Mouse (Mus musculus): ENCODE measurements at regions not wholly inside any gene's neighbourhood (a gene's known extent, or its start where the extent isn't known, plus 50 kb on each side); places are given as distances from the start of the nearest gene placed in this dataset.

DNA sequence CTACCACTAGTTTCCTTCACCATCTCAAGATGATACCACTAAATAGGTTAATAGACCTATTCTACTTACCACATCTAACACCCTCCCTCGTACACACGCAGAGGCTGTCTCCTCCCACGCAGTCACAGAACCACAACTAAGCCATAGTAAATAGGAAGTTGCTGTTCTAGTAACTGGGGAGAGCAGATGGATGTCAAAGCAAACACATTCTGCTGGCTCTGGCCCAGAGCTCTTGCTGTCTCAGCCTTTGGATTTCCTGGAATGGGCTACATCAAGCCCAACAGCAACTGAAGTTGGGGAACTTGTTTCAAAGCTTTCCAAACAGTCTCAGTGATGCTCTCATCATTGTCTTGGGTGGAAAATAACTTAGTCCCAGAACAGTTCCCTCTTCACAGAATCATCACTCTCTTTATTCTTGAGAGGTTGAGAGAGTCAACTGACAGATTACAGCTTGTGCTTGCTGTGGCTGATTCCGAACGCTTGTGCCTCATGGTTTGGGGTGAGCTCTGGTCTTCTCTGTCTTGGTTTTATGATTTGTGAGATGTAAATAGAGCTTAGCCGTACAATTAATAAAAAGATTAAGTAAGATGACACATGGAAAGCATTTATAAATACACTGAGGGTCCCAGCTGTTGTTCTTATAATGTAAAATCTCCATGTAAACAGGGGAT, 538.5 kb upstream of the Klf4 start:
- DNase-seq (ENCODE audit: low spot score in 2 of 2), result peak; percentile 49 to 65

DNA sequence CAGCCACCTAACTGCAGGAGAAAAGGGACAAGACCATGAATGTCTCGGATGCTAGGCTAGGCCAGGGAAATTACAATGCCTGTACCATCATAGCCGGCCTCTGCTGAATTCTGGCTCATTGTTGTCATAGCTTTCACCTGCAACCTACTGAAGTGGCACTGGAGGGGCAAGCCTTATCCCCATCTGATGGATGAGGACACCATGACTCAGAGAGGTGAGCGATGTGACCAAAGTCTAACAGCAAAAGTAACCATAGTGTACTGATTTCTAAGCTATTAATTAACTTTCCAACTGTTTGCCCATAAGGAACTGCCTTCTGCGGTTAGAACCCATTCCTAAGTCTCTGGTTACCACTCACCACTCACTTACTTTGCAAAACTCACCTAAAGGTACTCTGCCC, 536.6 kb upstream of the Klf4 start:
- DNase-seq (ENCODE audit: low spot score in 2 of 2), result no peak

GRCm38 (mm10) chr4:56064657-56065056, 532.4 kb upstream of the Klf4 start:
- DNase-seq (ENCODE audit: low spot score in 2 of 2), result no peak

DNA sequence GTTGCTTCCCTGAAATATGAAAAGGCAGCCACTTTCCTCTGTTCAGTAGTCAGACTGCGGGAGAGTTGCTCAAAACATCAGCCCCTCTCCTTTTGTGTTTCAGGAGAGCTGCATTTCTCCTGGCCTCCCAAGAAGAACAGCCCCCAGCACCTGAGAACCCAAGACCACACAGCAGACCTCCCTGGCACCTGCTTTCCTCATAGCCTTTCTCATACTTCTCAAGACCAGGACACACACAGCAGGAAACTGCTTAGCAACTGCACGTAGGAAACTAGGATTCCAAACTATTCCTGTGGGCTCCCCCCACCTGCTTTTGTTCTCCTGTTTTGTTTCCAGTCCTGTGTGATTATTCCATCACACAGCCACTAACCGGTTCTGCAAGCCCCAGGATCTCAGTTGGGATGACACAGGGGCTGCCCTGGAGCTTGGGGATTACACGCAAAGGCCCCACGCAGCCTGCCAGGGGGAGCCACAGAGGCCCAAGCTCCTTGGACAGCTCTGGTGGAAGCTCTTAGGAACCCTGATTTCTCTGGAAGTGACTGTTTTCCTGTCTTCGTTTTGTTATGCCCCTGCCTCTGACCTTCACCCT, 519.6 kb upstream of the Klf4 start:
- DNase-seq (ENCODE audit: low spot score in 2 of 2), result no peak

DNA sequence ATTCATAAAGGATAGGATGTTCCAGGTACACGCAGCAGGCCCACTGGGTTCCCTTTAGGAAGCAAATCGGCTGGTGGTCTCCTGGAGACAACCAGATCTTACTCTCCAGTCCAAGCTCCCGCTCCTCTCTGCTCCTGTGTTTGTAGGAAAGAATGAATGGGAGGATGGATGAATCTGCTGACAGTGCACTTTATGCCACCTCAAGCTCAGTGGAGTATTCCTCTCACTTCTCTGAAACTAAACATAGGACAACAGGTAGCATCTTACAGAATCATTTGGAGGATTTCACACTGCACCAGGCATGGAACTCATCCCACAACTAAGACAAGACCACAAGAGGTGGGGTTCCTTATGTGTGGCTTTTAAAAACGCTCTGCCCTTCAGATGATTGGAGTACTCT, 507.1 kb upstream of the Klf4 start:
- no peak for DNase-seq (ENCODE audit: low spot score in 2 of 2)

DNA sequence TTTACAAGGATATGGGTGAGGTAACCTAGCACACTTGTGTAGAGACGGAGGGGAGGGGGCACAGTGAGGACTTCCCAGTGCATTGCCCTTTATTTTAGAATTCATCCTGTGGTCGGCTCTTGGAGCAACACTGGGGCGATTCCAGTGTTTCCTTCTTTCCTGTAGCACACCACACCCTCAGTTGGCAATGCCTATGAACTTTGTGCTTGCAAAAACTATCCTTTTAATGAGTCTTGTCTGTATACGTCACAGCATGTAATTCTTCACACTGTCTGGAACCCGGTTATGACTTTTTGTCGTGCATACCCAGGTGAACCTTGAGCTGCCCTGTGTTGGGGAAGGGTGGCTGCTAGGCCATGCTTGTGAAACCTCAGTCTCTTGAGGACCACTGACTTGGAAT, 504.1 kb upstream of the Klf4 start:
- DNase-seq (ENCODE audit: low spot score in 2 of 2), result no peak

GRCm38 (mm10) chr4:56035543-56035942, 503.3 kb upstream of the Klf4 start:
- DNase-seq (ENCODE audit: low spot score in 2 of 2), result no peak

GRCm38 (mm10) chr4:56028441-56028840, 496.2 kb upstream of the Klf4 start:
- no peak for DNase-seq (ENCODE audit: low spot score in 2 of 2)

GRCm38 (mm10) chr4:56027258-56027657, 495.0 kb upstream of the Klf4 start:
- DNase-seq (ENCODE audit: low spot score in 2 of 2), result no peak

DNA sequence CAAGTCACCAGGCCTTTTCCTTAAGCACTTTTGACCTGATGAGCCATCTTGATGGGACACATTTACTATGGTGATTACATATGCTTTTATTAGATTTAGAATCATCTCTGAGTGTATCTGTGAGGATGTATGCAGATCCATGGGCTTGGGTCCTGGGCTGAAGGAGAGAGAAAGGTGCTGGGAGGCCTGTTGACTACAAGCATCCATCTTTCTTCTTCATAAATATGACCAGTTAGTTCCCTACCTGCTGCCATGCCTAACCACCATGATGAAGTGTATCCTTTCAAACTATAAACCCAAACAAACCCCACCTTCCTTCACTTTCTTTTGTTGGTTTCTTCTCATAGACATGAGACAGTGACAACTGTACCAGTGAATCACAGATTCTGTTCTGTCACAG, 492.2 kb upstream of the Klf4 start:
- no peak for DNase-seq (ENCODE audit: low spot score in 2 of 2)

GRCm38 (mm10) chr4:56018212-56018611, 485.9 kb upstream of the Klf4 start:
- DNase-seq (ENCODE audit: low spot score in 2 of 2), result no peak

DNA sequence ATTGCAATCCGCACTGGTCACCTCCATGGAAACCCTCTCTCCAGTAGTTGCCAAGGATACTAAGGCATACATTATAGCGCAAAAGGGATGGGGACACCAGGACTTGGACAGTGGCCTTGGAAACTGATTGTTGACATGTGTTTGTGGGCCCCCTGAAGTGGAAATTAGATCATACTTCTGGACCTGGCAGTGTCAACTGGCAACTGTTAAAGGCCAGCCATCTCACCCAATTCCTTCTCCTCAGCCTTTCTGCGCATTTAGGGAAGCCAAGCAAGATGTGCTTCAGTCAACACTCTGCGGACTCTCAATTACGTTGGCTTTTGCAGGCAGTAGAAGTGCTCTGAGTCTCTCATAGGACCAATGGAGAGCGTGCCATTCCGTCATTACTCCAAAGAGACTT, 483.2 kb upstream of the Klf4 start:
- peak in 1 of 2 experiments; percentile 25 for DNase-seq (ENCODE audit: low spot score in 2 of 2)

- DNase-seq (ENCODE audit: low spot score in 2 of 2), result no peak
Measured at GRCm38 (mm10) chr4:56008287-56008686, 476.0 kb upstream of the Klf4 start.

GRCm38 (mm10) chr4:56004227-56004626, 472.0 kb upstream of the Klf4 start:
- DNase-seq (ENCODE audit: low spot score in 2 of 2), result no peak

DNA sequence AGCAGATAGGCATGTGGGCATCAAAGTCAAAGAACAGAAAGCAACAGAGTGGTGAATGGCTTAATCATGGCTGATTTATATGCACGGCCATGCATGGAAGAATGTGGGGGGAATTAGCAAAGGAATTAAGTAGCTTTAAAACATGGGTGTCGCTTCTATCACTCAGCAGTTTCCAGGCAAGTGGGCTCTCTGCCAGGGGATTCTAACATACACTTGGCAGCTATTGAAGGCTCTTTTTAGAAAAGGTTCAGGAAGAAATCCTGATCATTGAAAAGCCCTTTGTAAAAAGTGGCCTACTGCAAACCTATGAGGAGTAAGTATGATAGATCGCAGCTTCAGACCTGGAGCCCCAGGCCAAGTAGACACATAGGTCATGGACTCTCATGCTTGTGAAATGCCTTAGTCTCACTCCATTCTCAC, 469.1 kb upstream of the Klf4 start:
- peak; percentile 60 to 69 for DNase-seq (ENCODE audit: low spot score in 2 of 2)

- no peak for DNase-seq (ENCODE audit: low spot score in 2 of 2)
Measured at GRCm38 (mm10) chr4:55984026-55984425, 451.8 kb upstream of the Klf4 start.

DNA sequence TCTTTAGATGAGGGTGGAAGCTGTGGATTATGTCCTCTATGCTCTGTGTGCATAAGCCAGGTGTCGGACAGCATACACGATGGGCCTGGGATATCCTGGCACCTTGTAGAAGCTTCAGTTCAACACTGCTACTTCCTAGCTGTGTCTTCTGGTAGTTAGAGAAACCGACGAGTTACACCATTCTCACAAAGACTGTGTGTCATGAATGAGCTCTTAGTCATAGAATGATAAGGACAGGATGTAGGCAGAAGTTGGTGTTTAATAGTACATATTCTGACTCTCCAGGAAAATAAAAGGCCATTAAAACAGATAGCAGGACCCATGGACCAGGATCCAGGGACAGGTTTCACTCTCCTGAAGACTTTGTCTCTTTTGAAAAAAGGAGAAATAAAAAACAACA, 446.3 kb upstream of the Klf4 start:
- no peak for DNase-seq (ENCODE audit: low spot score in 2 of 2)

- no peak for DNase-seq (ENCODE audit: low spot score in 2 of 2)
Measured at GRCm38 (mm10) chr4:55976265-55976664, 444.0 kb upstream of the Klf4 start.

- DNase-seq (ENCODE audit: low spot score in 2 of 2), result no peak
Measured at GRCm38 (mm10) chr4:55973706-55974105, 441.4 kb upstream of the Klf4 start.

GRCm38 (mm10) chr4:55972235-55972819, 440.1 kb upstream of the Klf4 start:
- DNase-seq (ENCODE audit: low spot score in 2 of 2), result peak; percentile 30 to 39

DNA sequence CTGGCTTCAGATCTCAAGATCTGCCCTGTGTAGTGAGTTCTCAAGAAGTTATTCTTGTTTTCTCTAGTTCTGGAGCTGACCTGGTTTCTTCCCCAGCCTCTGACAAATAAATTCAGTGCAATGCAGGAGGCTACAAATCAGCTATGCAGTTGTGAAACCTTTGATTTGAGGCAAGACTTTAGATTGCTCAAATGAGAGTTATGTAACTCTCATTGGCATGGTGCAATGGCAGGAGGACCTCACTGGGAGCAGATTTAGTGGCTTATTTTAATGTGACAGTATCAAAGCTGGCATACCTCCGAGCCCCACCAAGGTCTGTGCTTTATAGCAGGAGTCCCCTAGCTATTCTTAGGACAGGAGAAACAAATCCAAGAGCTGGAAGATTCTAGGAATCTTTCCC, 427.8 kb upstream of the Klf4 start:
- DNase-seq (ENCODE audit: low spot score in 2 of 2), result no peak

- DNase-seq (ENCODE audit: low spot score in 2 of 2), result no peak
Measured at GRCm38 (mm10) chr4:55953701-55954100, 421.4 kb upstream of the Klf4 start.

GRCm38 (mm10) chr4:55952220-55952619, 420.0 kb upstream of the Klf4 start:
- no peak for DNase-seq (ENCODE audit: low spot score in 2 of 2)
